Comparison of ENCODE assay signal across 23 mouse cellular contexts in genomic region chr7:16203505-16203903, GRCm38 (mm10). TPM values are rescaled to one million over a fixed set of nuclear protein-coding genes. Genes with fewer than 3 reads are reported as not detected.
A peak's percentile ranks its signal among the peaks of the same experiment; 100 is the strongest.
DNase-seq lines count a peak whose midpoint lies in the region; ATAC-seq and TF ChIP-seq lines count a peak whose summit lies in the region.
"Had no signal": no experiment of that assay in that cellular context is flagged by ENCODE, and none has a peak within 500 bp of the region (broad histone marks: within the 10 kb centered on the region; RNA-seq: fewer than 3 reads in every experiment).

No protein-coding gene starts in this region.

- H3K79me2 ChIP-seq in myocyte (ENCODE audit: control insufficient read depth, insufficient read depth): no peaks in the 10 kb centered on the region

- WGBS in embryonic facial prominence, embryonic 11.5 days: 89% methylated on average over 13 of the region's 13 CpGs
- 91% methylated on average over 13 of the region's 13 CpGs for WGBS in embryonic facial prominence, embryonic 10.5 days
- 65% methylated on average over 13 of the region's 13 CpGs for WGBS in kidney, embryonic 15.5 days
- WGBS in intestine, postnatal 0 days: 90% methylated on average over 13 of the region's 13 CpGs
- 91% methylated on average over 13 of the region's 13 CpGs for WGBS in hindbrain, embryonic 12.5 days

- no peaks in the 10 kb centered on the region for H3K27me3 ChIP-seq in embryonic facial prominence, embryonic 11.5 days (ENCODE audit: control insufficient read depth, insufficient read depth, low read length)
- no peaks in the 10 kb centered on the region for H3K27me3 ChIP-seq in embryonic facial prominence, embryonic 10.5 days (replicated peaks; ENCODE audit: low read depth, poor library complexity, severe bottlenecking)
- no peaks in the 10 kb centered on the region for H3K27me3 ChIP-seq in kidney, embryonic 15.5 days
- H3K27me3 ChIP-seq in intestine, postnatal 0 days (replicated peaks; ENCODE audit: control insufficient read depth, insufficient read depth, low read length): no peaks in the 10 kb centered on the region
- H3K27me3 ChIP-seq in myocyte (ENCODE audit: control insufficient read depth, insufficient read depth, insufficient read length): no peaks in the 10 kb centered on the region
- no peaks in the 10 kb centered on the region for H3K27me3 ChIP-seq in hindbrain, embryonic 12.5 days
- H3K27me3 ChIP-seq: embryonic facial prominence, embryonic 15.5 days; heart, embryonic 15.5 days had no signal

- H3K4me3 ChIP-seq in embryonic facial prominence, embryonic 11.5 days (ENCODE audit: low read depth, low read length): no peak overlapping the region
- H3K4me3 ChIP-seq in embryonic facial prominence, embryonic 10.5 days: no peak overlapping the region
- H3K4me3 ChIP-seq in kidney, embryonic 15.5 days (replicated peaks): no peak overlapping the region
- no peak overlapping the region for H3K4me3 ChIP-seq in intestine, postnatal 0 days (ENCODE audit: low read depth, low read length)
- H3K4me3 ChIP-seq in myocyte: no peak overlapping the region
- H3K4me3 ChIP-seq in hindbrain, embryonic 12.5 days: no peak overlapping the region
- H3K4me3 ChIP-seq: embryonic facial prominence, embryonic 15.5 days; erythroblast, embryonic 14.5 days; forebrain, embryonic 10.5 days; heart, adult 2 months; heart, embryonic 15.5 days had no signal

- no peaks in the 10 kb centered on the region for H3K4me1 ChIP-seq in embryonic facial prominence, embryonic 11.5 days (ENCODE audit: control insufficient read depth, insufficient read depth, low read length)
- no peaks in the 10 kb centered on the region for H3K4me1 ChIP-seq in embryonic facial prominence, embryonic 10.5 days
- H3K4me1 ChIP-seq in kidney, embryonic 15.5 days: peaks cover 17% of the 10 kb centered on the region; the same call in 1 of the 2 replicates
- no peaks in the 10 kb centered on the region for H3K4me1 ChIP-seq in intestine, postnatal 0 days (replicated peaks; ENCODE audit: control insufficient read depth, insufficient read depth, low read length)
- H3K4me1 ChIP-seq in hindbrain, embryonic 12.5 days: no peaks in the 10 kb centered on the region
- H3K4me1 ChIP-seq: embryonic facial prominence, embryonic 15.5 days; forebrain, embryonic 10.5 days; heart, embryonic 15.5 days had no signal

- H3K27ac ChIP-seq in embryonic facial prominence, embryonic 11.5 days (replicated peaks; ENCODE audit: low read depth, low read length): no peak overlapping the region
- no peak overlapping the region for H3K27ac ChIP-seq in embryonic facial prominence, embryonic 10.5 days (replicated peaks)
- H3K27ac ChIP-seq in kidney, embryonic 15.5 days: peak overlapping the region; percentile 77
- peak overlapping the region; percentile 69 for H3K27ac ChIP-seq in intestine, postnatal 0 days (ENCODE audit: low read depth, low read length)
- H3K27ac ChIP-seq in hindbrain, embryonic 12.5 days: no peak overlapping the region
- H3K27ac ChIP-seq: embryonic facial prominence, embryonic 15.5 days; forebrain, embryonic 10.5 days; heart, adult 2 months; heart, embryonic 15.5 days; hindbrain, embryonic 14.5 days had no signal

- ATAC-seq in embryonic facial prominence, embryonic 11.5 days (replicated peaks; ENCODE audit: insufficient number of reproducible peaks, low FRiP score, low TSS enrichment, low read depth): 0 out of 2 replicates have a peak, but pooled peaks have one; percentile 3
- ATAC-seq in kidney, embryonic 15.5 days (replicated peaks; ENCODE audit: low FRiP score): peak; percentile 75
- peak; percentile 5; the same call in 1 of the 2 replicates for ATAC-seq in intestine, postnatal 0 days
- ATAC-seq in hindbrain, embryonic 12.5 days (ENCODE audit: low FRiP score): no peak
- ATAC-seq: activated CD4-positive, CD25-positive, alpha-beta regulatory T cell, adult 4 months; forebrain, embryonic 14.5 days had no signal

- H3K36me3 ChIP-seq in embryonic facial prominence, embryonic 11.5 days (replicated peaks; ENCODE audit: control insufficient read depth, insufficient read depth, low read depth, low read length): peaks cover 3% of the 10 kb centered on the region
- H3K36me3 ChIP-seq in embryonic facial prominence, embryonic 10.5 days (replicated peaks): peaks cover 100% of the 10 kb centered on the region
- H3K36me3 ChIP-seq in kidney, embryonic 15.5 days: peaks cover 75% of the 10 kb centered on the region
- peaks cover 57% of the 10 kb centered on the region for H3K36me3 ChIP-seq in intestine, postnatal 0 days (ENCODE audit: control insufficient read depth, insufficient read depth)
- no peaks in the 10 kb centered on the region for H3K36me3 ChIP-seq in myocyte (ENCODE audit: control insufficient read depth, insufficient read depth)
- peaks cover 95% of the 10 kb centered on the region for H3K36me3 ChIP-seq in hindbrain, embryonic 12.5 days

- no peak overlapping the region for H3K9ac ChIP-seq in embryonic facial prominence, embryonic 11.5 days (replicated peaks; ENCODE audit: low read length)
- H3K9ac ChIP-seq in kidney, embryonic 15.5 days: no peak overlapping the region
- H3K9ac ChIP-seq in intestine, postnatal 0 days (ENCODE audit: low read depth, low read length): no peak overlapping the region
- H3K9ac ChIP-seq in hindbrain, embryonic 12.5 days: no peak overlapping the region
- H3K9ac ChIP-seq: embryonic facial prominence, embryonic 15.5 days; heart, embryonic 15.5 days; hindbrain, embryonic 14.5 days had no signal

- H3K4me2 ChIP-seq in embryonic facial prominence, embryonic 11.5 days (ENCODE audit: low read depth, low read length): no peak overlapping the region
- H3K4me2 ChIP-seq in kidney, embryonic 15.5 days: no peak overlapping the region
- H3K4me2 ChIP-seq in intestine, postnatal 0 days (replicated peaks; ENCODE audit: low read depth): no peak overlapping the region
- H3K4me2 ChIP-seq in myocyte (ENCODE audit: low read depth): no peak overlapping the region
- no peak overlapping the region for H3K4me2 ChIP-seq in hindbrain, embryonic 12.5 days (replicated peaks)
- H3K4me2 ChIP-seq: embryonic facial prominence, embryonic 15.5 days; heart, embryonic 11.5 days; heart, embryonic 15.5 days; hindbrain, embryonic 14.5 days had no signal

- H3K9me3 ChIP-seq in embryonic facial prominence, embryonic 11.5 days (replicated peaks; ENCODE audit: control insufficient read depth, low read length): no peaks in the 10 kb centered on the region
- no peaks in the 10 kb centered on the region for H3K9me3 ChIP-seq in embryonic facial prominence, embryonic 10.5 days
- H3K9me3 ChIP-seq in kidney, embryonic 15.5 days (replicated peaks): no peaks in the 10 kb centered on the region
- no peaks in the 10 kb centered on the region for H3K9me3 ChIP-seq in intestine, postnatal 0 days (ENCODE audit: control insufficient read depth)
- H3K9me3 ChIP-seq in hindbrain, embryonic 12.5 days (replicated peaks): no peaks in the 10 kb centered on the region
- H3K9me3 ChIP-seq: embryonic facial prominence, embryonic 15.5 days; forebrain, embryonic 10.5 days; heart, embryonic 15.5 days had no signal

- no peak for TF ChIP-seq POLR2A in myocyte (IDR thresholded peaks at IDR 0.05; ENCODE audit: insufficient read length, low read depth)

- no peak for TF ChIP-seq CTCF in intestine, postnatal 0 days (IDR thresholded peaks at IDR 0.05; ENCODE audit: low read depth)

- no peak for DNase-seq in embryonic facial prominence, embryonic 11.5 days (ENCODE audit: low spot score)
- no peak for DNase-seq in embryonic facial prominence, embryonic 10.5 days (ENCODE audit: low spot score)
- no peak for DNase-seq in kidney, adult 11 months
- DNase-seq in cerebellum, postnatal 14 days: no peak
- DNase-seq: B cell, adult 2 months; cerebellum, adult 11-12 months; cerebellum, adult 9-10 months; cerebellum, postnatal 36 days; gastrocnemius, postnatal 36 days; heart, adult 2 months; heart, postnatal 14 days had no signal

- H3ac ChIP-seq in myocyte (ENCODE audit: control insufficient read depth, insufficient read length): no peak overlapping the region

RNA-seq across cellular contexts. Expression of gene Dhx34, which starts 18.3 kb away (rescaled TPM):
- polyA plus RNA-seq in embryonic facial prominence, embryonic 11.5 days (2014; fragmentation: Nextera tagmentation; extraction: Ambion mirVana): 6.6 and 9.9 TPM in 2 replicates
- polyA plus RNA-seq in embryonic facial prominence, embryonic 10.5 days (2016; fragmentation: Nextera tagmentation; extraction: Ambion mirVana): 19.0 and 20.1 TPM in 2 replicates
- polyA plus RNA-seq in kidney, embryonic 15.5 days (2015; fragmentation: Nextera tagmentation; extraction: Ambion mirVana): 14.1 and 18.2 TPM in 2 replicates
- polyA plus RNA-seq in intestine, postnatal 0 days (2015; fragmentation: Nextera tagmentation; extraction: Ambion mirVana): 7.3 and 9.0 TPM in 2 replicates
- polyA plus RNA-seq in myocyte (2012; fragmentation: generic; extraction: Trizol): 9.0 TPM
- 16.9 and 19.2 TPM in 2 replicates for polyA plus RNA-seq in hindbrain, embryonic 12.5 days (2016; fragmentation: Nextera tagmentation; extraction: Ambion mirVana)

RNA-seq across cellular contexts. Expression of gene Meis3, which starts 28.6 kb away (rescaled TPM):
- polyA plus RNA-seq in embryonic facial prominence, embryonic 11.5 days (2014; fragmentation: Nextera tagmentation; extraction: Ambion mirVana): 34.0 and 47.1 TPM in 2 replicates
- polyA plus RNA-seq in embryonic facial prominence, embryonic 10.5 days (2016; fragmentation: Nextera tagmentation; extraction: Ambion mirVana): 55.5 and 67.7 TPM in 2 replicates
- polyA plus RNA-seq in kidney, embryonic 15.5 days (2015; fragmentation: Nextera tagmentation; extraction: Ambion mirVana): 22.5 and 28.9 TPM in 2 replicates
- polyA plus RNA-seq in intestine, postnatal 0 days (2015; fragmentation: Nextera tagmentation; extraction: Ambion mirVana): 18.0 and 20.7 TPM in 2 replicates
- 2.2 TPM for polyA plus RNA-seq in myocyte (2012; fragmentation: generic; extraction: Trizol)
- polyA plus RNA-seq in hindbrain, embryonic 12.5 days (2016; fragmentation: Nextera tagmentation; extraction: Ambion mirVana): 136 and 138 TPM in 2 replicates

RNA-seq across cellular contexts. Expression of gene C5ar2, which starts 40.5 kb away (rescaled TPM):
- polyA plus RNA-seq in embryonic facial prominence, embryonic 11.5 days (2014; fragmentation: Nextera tagmentation; extraction: Ambion mirVana): 0.14 TPM in 1 of 2 replicates, not detected in the other
- polyA plus RNA-seq in embryonic facial prominence, embryonic 10.5 days (2016; fragmentation: Nextera tagmentation; extraction: Ambion mirVana): 0.05 and 0.09 TPM in 2 replicates
- polyA plus RNA-seq in kidney, embryonic 15.5 days (2015; fragmentation: Nextera tagmentation; extraction: Ambion mirVana): 0.04 and 0.08 TPM in 2 replicates
- polyA plus RNA-seq in intestine, postnatal 0 days (2015; fragmentation: Nextera tagmentation; extraction: Ambion mirVana): 0.16 and 0.26 TPM in 2 replicates
- not detected for polyA plus RNA-seq in myocyte (2012; fragmentation: generic; extraction: Trizol)
- polyA plus RNA-seq in hindbrain, embryonic 12.5 days (2016; fragmentation: Nextera tagmentation; extraction: Ambion mirVana): not detected in 2 replicates
- polyA plus RNA-seq: activated CD4-positive, CD25-positive, alpha-beta regulatory T cell, adult 4 months; forebrain, embryonic 14.5 days; hindbrain, embryonic 14.5 days had no signal

RNA-seq across cellular contexts. Expression of gene C5ar1, which starts 55.8 kb away (rescaled TPM):
- 0.71 and 1.00 TPM in 2 replicates for polyA plus RNA-seq in embryonic facial prominence, embryonic 11.5 days (2014; fragmentation: Nextera tagmentation; extraction: Ambion mirVana)
- 0.54 and 0.64 TPM in 2 replicates for polyA plus RNA-seq in embryonic facial prominence, embryonic 10.5 days (2016; fragmentation: Nextera tagmentation; extraction: Ambion mirVana)
- 2.5 and 3.7 TPM in 2 replicates for polyA plus RNA-seq in kidney, embryonic 15.5 days (2015; fragmentation: Nextera tagmentation; extraction: Ambion mirVana)
- 2.1 TPM in 2 replicates for polyA plus RNA-seq in intestine, postnatal 0 days (2015; fragmentation: Nextera tagmentation; extraction: Ambion mirVana)
- polyA plus RNA-seq in myocyte (2012; fragmentation: generic; extraction: Trizol): not detected
- polyA plus RNA-seq in hindbrain, embryonic 12.5 days (2016; fragmentation: Nextera tagmentation; extraction: Ambion mirVana): 0.79 and 2.0 TPM in 2 replicates
- polyA plus RNA-seq: activated CD4-positive, CD25-positive, alpha-beta regulatory T cell, adult 4 months; erythroblast, embryonic 14.5 days had no signal

Comparison
In these comparisons a context has a peak if more than half of its experiments do, and no peak if none do; other contexts are left out.
1. H3K27ac ChIP-seq: peak in kidney, embryonic 15.5 days (single experiment) and intestine, postnatal 0 days (single experiment); none in embryonic facial prominence, embryonic 11.5 days (single experiment), embryonic facial prominence, embryonic 10.5 days (single experiment) and hindbrain, embryonic 12.5 days (single experiment).